26 mouse cellular contexts compared by ENCODE assay signal in the genomic region with DNA sequence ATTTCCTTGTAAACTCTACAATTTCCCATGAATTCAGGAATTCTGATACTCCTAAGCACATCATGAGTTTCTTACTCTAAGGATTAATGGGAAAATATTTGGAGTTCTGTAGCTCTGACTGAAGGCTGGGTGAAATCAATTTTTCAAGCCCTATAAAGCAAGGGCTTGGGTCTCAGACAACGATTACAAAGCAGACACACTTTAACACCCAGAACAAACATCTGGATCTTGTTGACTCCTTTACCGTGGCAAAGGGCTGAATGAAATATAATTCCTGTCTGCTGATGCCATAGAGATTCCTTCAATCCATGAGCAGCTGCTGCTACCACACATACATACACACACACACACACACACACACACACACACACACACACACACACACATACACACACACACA.
DNase-seq lines count a peak whose midpoint lies in the region; ATAC-seq lines count a peak whose summit lies in the region.
"Had no signal": no experiment of that assay in that cellular context is flagged by ENCODE, and none has a peak within 500 bp of the region (broad histone marks: within the 10 kb centered on the region; RNA-seq: fewer than 3 reads in every experiment).

No protein-coding gene starts in this region.

- no peaks in the 10 kb centered on the region for H3K27me3 ChIP-seq in embryonic facial prominence, embryonic 15.5 days
- H3K27me3 ChIP-seq in limb, embryonic 12.5 days, result no peaks in the 10 kb centered on the region
- no peaks in the 10 kb centered on the region for H3K27me3 ChIP-seq in heart, embryonic 12.5 days (replicated peaks)
- H3K27me3 ChIP-seq: forebrain, embryonic 12.5 days; heart, embryonic 15.5 days; hindbrain, embryonic 15.5 days; intestine, embryonic 15.5 days; liver, embryonic 13.5 days; neural tube, embryonic 12.5 days had no signal

- peak; percentile 57; the same call in 1 of the 2 replicates for ATAC-seq in embryonic facial prominence, embryonic 15.5 days (ENCODE audit: insufficient number of reproducible peaks, low FRiP score, low TSS enrichment, low read depth)
- ATAC-seq in limb, embryonic 12.5 days (ENCODE audit: insufficient number of reproducible peaks, insufficient read depth, low FRiP score, low TSS enrichment, low read depth), result peak; percentile 77
- ATAC-seq in heart, embryonic 12.5 days (ENCODE audit: insufficient number of reproducible peaks, low FRiP score), result no peak
- ATAC-seq: activated CD4-positive, CD25-positive, alpha-beta regulatory T cell, adult 4 months; intestine, embryonic 15.5 days had no signal

- H3K4me3 ChIP-seq in embryonic facial prominence, embryonic 15.5 days (replicated peaks), result no peak overlapping the region
- no peak overlapping the region for H3K4me3 ChIP-seq in limb, embryonic 12.5 days (replicated peaks)
- H3K4me3 ChIP-seq in heart, embryonic 12.5 days, result no peak overlapping the region
- H3K4me3 ChIP-seq: forebrain, embryonic 12.5 days; heart, embryonic 15.5 days; hindbrain, embryonic 15.5 days; intestine, embryonic 15.5 days; left cerebral cortex, adult 2 months; liver, embryonic 13.5 days; neural tube, embryonic 12.5 days had no signal

- DNase-seq in NIH3T3 (ENCODE audit: low read depth), result peak; percentile 37
- peak; percentile 63 for DNase-seq in embryo, embryonic 11 days
- no peak for DNase-seq in testis, postnatal 10 days (ENCODE audit: low spot score)
- DNase-seq in left cerebral cortex, postnatal 10 days (ENCODE audit: extremely low spot score in 1 of 2, low spot score in 2 of 2), result no peak
- DNase-seq: adrenal gland, postnatal 10 days; cerebellum, adult 8-10 months; cerebellum, postnatal 36 days; heart, postnatal 36 days; left cerebral cortex, postnatal 4 days; liver, embryonic 13.5 days; lung, adult 2 months; lung, postnatal 14 days; midbrain, embryonic 14.5 days; retina, postnatal 1 day; right cerebral cortex, postnatal 25 days; thymus, postnatal 36 days had no signal

- no peaks in the 10 kb centered on the region for H3K4me1 ChIP-seq in embryonic facial prominence, embryonic 15.5 days
- peaks cover 13% of the 10 kb centered on the region for H3K4me1 ChIP-seq in limb, embryonic 12.5 days (replicated peaks)
- H3K4me1 ChIP-seq in heart, embryonic 12.5 days (replicated peaks), result no peaks in the 10 kb centered on the region
- H3K4me1 ChIP-seq: forebrain, embryonic 12.5 days; heart, embryonic 15.5 days; hindbrain, embryonic 15.5 days; intestine, embryonic 15.5 days; liver, embryonic 13.5 days; neural tube, embryonic 12.5 days had no signal

- no peak overlapping the region for H3K9ac ChIP-seq in embryonic facial prominence, embryonic 15.5 days
- H3K9ac ChIP-seq in limb, embryonic 12.5 days (replicated peaks), result no peak overlapping the region
- H3K9ac ChIP-seq in heart, embryonic 12.5 days, result no peak overlapping the region
- H3K9ac ChIP-seq: forebrain, embryonic 12.5 days; heart, embryonic 15.5 days; hindbrain, embryonic 15.5 days; intestine, embryonic 15.5 days; liver, embryonic 13.5 days; neural tube, embryonic 12.5 days had no signal

- no peak overlapping the region for H3K27ac ChIP-seq in embryonic facial prominence, embryonic 15.5 days (replicated peaks)
- H3K27ac ChIP-seq in limb, embryonic 12.5 days, result peak overlapping the region; percentile 35; the same call in 1 of the 2 replicates
- no peak overlapping the region for H3K27ac ChIP-seq in heart, embryonic 12.5 days (ENCODE audit: poor library complexity, severe bottlenecking)
- H3K27ac ChIP-seq: forebrain, embryonic 12.5 days; heart, embryonic 15.5 days; hindbrain, embryonic 15.5 days; intestine, embryonic 15.5 days; left cerebral cortex, adult 2 months; liver, embryonic 13.5 days; neural tube, embryonic 12.5 days had no signal

- no peaks in the 10 kb centered on the region for H3K36me3 ChIP-seq in embryonic facial prominence, embryonic 15.5 days
- H3K36me3 ChIP-seq in limb, embryonic 12.5 days, result no peaks in the 10 kb centered on the region
- no peaks in the 10 kb centered on the region for H3K36me3 ChIP-seq in heart, embryonic 12.5 days
- H3K36me3 ChIP-seq: forebrain, embryonic 12.5 days; heart, embryonic 15.5 days; hindbrain, embryonic 15.5 days; intestine, embryonic 15.5 days; liver, embryonic 13.5 days; neural tube, embryonic 12.5 days had no signal

- WGBS in embryonic facial prominence, embryonic 15.5 days, result 9% methylated on average over 2 of the region's 2 CpGs
- WGBS in limb, embryonic 12.5 days, result 4% methylated on average over 2 of the region's 2 CpGs
- WGBS in heart, embryonic 12.5 days, result 58% methylated on average over 2 of the region's 2 CpGs

- H3K4me2 ChIP-seq in embryonic facial prominence, embryonic 15.5 days (replicated peaks), result no peak overlapping the region
- no peak overlapping the region for H3K4me2 ChIP-seq in limb, embryonic 12.5 days
- H3K4me2 ChIP-seq in heart, embryonic 12.5 days, result no peak overlapping the region
- H3K4me2 ChIP-seq: forebrain, embryonic 12.5 days; heart, embryonic 15.5 days; hindbrain, embryonic 15.5 days; intestine, embryonic 15.5 days; liver, embryonic 13.5 days; neural tube, embryonic 12.5 days had no signal

- H3K9me3 ChIP-seq in embryonic facial prominence, embryonic 15.5 days (replicated peaks), result no peaks in the 10 kb centered on the region
- H3K9me3 ChIP-seq in limb, embryonic 12.5 days, result no peaks in the 10 kb centered on the region
- no peaks in the 10 kb centered on the region for H3K9me3 ChIP-seq in heart, embryonic 12.5 days (replicated peaks)
- H3K9me3 ChIP-seq: forebrain, embryonic 12.5 days; heart, embryonic 15.5 days; hindbrain, embryonic 15.5 days; intestine, embryonic 15.5 days; liver, embryonic 13.5 days; neural tube, embryonic 12.5 days had no signal

- intact Hi-C loops in left cerebral cortex, postnatal 10 days (cut with DNase I), result no loop called here

Comparison
In these comparisons a context has a peak if more than half of its experiments do, and no peak if none do; other contexts are left out.
1. DNase-seq: peak in NIH3T3 (single experiment) and embryo, embryonic 11 days (single experiment); none in testis, postnatal 10 days (single experiment) and left cerebral cortex, postnatal 10 days (0 of 2).